Mouse (Mus musculus) bone marrow, adult 2 months (tissue): Measurements from ENCODE around the gene Obox3.
"Not testable (repeated sequence)": the region's sequence is repeated elsewhere in the genome, so short reads cannot be mapped to it uniquely, and the experiment has no call there.

Experiments used
- CTCF ChIP-seq: fragments of 200-500 bp; IDR thresholded peaks from 2 replicates; pipeline ENCODE4 v1.5.1; 2011; ENCODE audit warnings: low read length, control low read depth; ENCODE audit not compliant: control insufficient read depth, insufficient read depth
- POLR2A ChIP-seq: fragments of 200-500 bp; IDR thresholded peaks from 2 replicates; pipeline ENCODE4 v1.6.1; 2011; ENCODE audit warnings: low read depth, mild to moderate bottlenecking, control low read depth, low read length, borderline replicate concordance; ENCODE audit not compliant: control insufficient read depth

DNA sequence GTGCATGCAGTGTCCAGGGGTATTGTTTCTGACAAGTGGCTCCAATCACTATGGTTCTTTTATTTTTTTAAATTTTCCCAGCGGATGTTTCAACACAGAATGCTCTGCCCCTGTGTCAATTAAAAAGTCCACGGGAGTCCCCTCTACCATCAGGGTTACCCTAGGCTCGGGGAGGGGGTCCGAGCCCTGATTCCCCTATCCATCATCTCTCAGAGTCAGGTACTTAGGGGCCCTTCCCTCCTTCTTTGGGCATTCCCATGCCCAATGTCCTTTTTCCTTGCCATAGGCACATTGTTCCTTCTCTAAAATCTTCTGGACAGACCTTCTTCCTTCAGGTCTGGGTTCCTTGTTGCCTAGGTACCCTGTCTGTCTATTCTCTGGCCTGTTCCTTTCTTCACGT, 130.3 kb downstream of the Obox3 start:
- not testable (repeated sequence) for TF ChIP-seq CTCF, POLR2A
